Mouse (Mus musculus) liver, embryonic 14.5 days (tissue): ENCODE measurements around the gene Olfr96. TPM values are rescaled to one million over a fixed set of nuclear protein-coding genes. Genes with fewer than 3 reads are reported as not detected.

Experiments used
- ATAC-seq: fragments of 200-750 bp; cut with Nextera tagmentation; 2 replicates; pipeline ENCODE4 v1.8.0; 2017; ENCODE audit warnings: moderate number of reproducible peaks, mild to moderate bottlenecking, moderate library complexity; ENCODE audit not compliant: insufficient read depth
- DNase-seq, 3 experiments: peaks; one replicate each; pipeline ENCODE4 v3.0.0-alpha.2; 2012 to 2013; ENCODE audit warnings: low read depth in 3 of 3, low spot score in 3 of 3
- H3K27ac ChIP-seq: fragments of 300-500 bp; sonication (generic); 2 replicates; pipeline ENCODE4 v1.5.1; 2014; ENCODE audit warnings: moderate library complexity, mild to moderate bottlenecking, control low read depth, inconsistent platforms
- H3K27me3 ChIP-seq: fragments of 300-500 bp; sonication (generic); 2 replicates; pipeline ENCODE4 v1.6.1; 2014; ENCODE audit warnings: mild to moderate bottlenecking, low read length, moderate library complexity; ENCODE audit not compliant: control insufficient read depth, insufficient read depth
- H3K36me3 ChIP-seq: fragments of 300-500 bp; sonication (generic); replicated peaks from 2 replicates; pipeline ENCODE4 v1.6.1; 2014; ENCODE audit warnings: low read depth; ENCODE audit not compliant: control insufficient read depth, insufficient read depth
- H3K4me1 ChIP-seq, 2 experiments: fragments of 200-500 bp in 1 of 2; fragments of 300-500 bp in 1 of 2; sonication (generic) in 1 of 2; replicated peaks; 2 replicates each; pipeline ENCODE4 v1.6.1; 2012 to 2014; ENCODE audit warnings: antibody characterized with exemption in 1 of 2, inconsistent platforms in 1 of 2, low read length in 1 of 2; ENCODE audit not compliant: control insufficient read depth in 2 of 2, insufficient read depth in 2 of 2
- H3K4me2 ChIP-seq: fragments of 300-500 bp; sonication (generic); 2 replicates; pipeline ENCODE4 v1.6.1; 2014; ENCODE audit warnings: low read depth, mild to moderate bottlenecking, control low read depth, moderate library complexity
- H3K4me3 ChIP-seq, 2 experiments: fragments of 200-500 bp in 1 of 2; fragments of 300-500 bp in 1 of 2; sonication (generic) in 1 of 2; 2 replicates each; pipeline ENCODE4 v1.5.1; 2012 to 2014; ENCODE audit warnings: low read depth in 2 of 2, low read length in 2 of 2, mild to moderate bottlenecking in 2 of 2, control low read depth in 1 of 2, inconsistent platforms in 1 of 2, moderate library complexity in 1 of 2; ENCODE audit not compliant: insufficient read depth in 1 of 2
- H3K9ac ChIP-seq: fragments of 300-500 bp; sonication (generic); replicated peaks from 2 replicates; pipeline ENCODE4 v1.6.1; 2014; ENCODE audit warnings: mild to moderate bottlenecking, control low read depth, moderate library complexity
- H3K9me3 ChIP-seq: fragments of 300-500 bp; sonication (generic); 2 replicates; pipeline ENCODE4 v1.6.1; 2016; ENCODE audit warnings: low read length, mixed read lengths; ENCODE audit not compliant: control insufficient read depth
- CTCF ChIP-seq: IDR thresholded peaks from 2 replicates; pipeline ENCODE4 v1.5.1; 2016; ENCODE audit warnings: antibody characterized with exemption, low read depth, control low read depth
- EP300 ChIP-seq: IDR thresholded peaks from 2 replicates; pipeline ENCODE4 v1.6.1; 2016; ENCODE audit warnings: antibody characterized with exemption, low read depth
- WGBS: fragments of 180-500 bp; shearing (Covaris S2); extraction: QIAGEN DNeasy Blood & Tissue Kit; methylation state at CpG from one replicate; pipeline ENCODE4 v1.1.7; 2014; ENCODE audit not compliant: insufficient replicate concordance; 5-methylcytosine and 5-hydroxymethylcytosine counted together
- polyA plus RNA-seq, 2 experiments: library from polyadenylated mRNA; depleted of rRNA in 1 of 2; stranded (reverse) in 1 of 2; unstranded in 1 of 2; fragments of >200 nt; fragmentation: Nextera tagmentation in 1 of 2; extraction: Ambion mirVana in 1 of 2; gene quantifications; 2 replicates each; pipeline versions ENCODE4 v1.2.1 to v1.2.3; 2012 to 2014

Gene Olfr96
- polyA plus RNA-seq (2012; rRNA removed): not detected in 2 replicates
- polyA plus RNA-seq (2014; fragmentation: Nextera tagmentation; extraction: Ambion mirVana): not detected in 2 replicates

DNA sequence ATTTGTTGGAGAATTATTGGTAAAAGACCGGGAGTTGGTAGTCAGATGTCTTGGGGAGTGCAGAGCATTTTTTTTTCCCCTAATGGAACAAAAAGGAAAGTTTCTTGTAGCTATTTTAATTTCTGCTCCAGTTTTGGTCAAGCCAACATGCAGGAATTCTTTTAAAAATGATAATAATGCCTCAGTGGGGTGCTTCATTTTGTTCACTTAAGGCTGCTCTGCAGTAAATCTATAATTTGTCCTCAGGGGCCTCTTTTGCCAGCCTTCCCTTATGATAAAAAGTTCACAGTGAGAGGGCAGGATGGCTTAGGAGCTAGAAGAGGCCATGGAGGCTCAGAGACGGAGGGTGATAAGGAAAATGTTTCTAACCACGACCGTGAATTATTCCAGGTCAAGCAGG, at the start of gene Olfr96:
Olfr96 (plus strand) TSS at position 301 of the 400 bp plus-strand sequence.
- H3K9ac ChIP-seq: no peak within 1 kb of the TSS
- H3K27me3 ChIP-seq: no peaks in the 10 kb centered on the region
- no peaks in the 10 kb centered on the region for H3K36me3 ChIP-seq
- no peak for ATAC-seq
- no peak within 1 kb of the TSS for H3K27ac ChIP-seq
- DNase-seq: no peak
- TF ChIP-seq EP300 (no peak), CTCF (no peak)
- H3K9me3 ChIP-seq: no peaks in the 10 kb centered on the region
- H3K4me3 ChIP-seq: no peak within 1 kb of the TSS
- WGBS: 39% methylated on average over 4 of the region's 4 CpGs
- H3K4me2 ChIP-seq: no peak within 1 kb of the TSS
- H3K4me1 ChIP-seq: no peaks in the 10 kb centered on the region

DNA sequence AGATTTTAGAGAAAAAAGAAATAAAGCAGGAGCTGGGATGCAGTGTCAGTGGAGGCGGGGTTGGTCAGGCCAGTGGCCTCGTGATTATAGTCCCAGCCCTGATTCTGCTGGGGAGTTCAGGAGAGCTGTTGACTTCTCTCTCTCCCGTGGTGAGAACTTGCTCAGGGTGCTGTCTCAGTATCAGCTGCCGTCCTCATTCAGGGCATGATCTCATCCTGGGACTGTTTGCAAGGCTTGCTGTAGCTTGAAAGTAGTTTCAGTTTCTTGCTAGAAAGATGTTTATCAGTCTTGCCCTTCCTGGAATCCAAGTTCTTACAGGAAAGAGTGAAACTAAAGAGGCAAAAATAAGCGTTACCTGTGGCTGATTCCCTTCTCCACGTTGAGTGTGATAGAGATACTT, 34.5 kb upstream of the Olfr96 start:
- no peaks in the 10 kb centered on the region for H3K4me1 ChIP-seq
- no peak overlapping the region for H3K4me3 ChIP-seq
- H3K27ac ChIP-seq: no peak overlapping the region
- no peak overlapping the region for H3K9ac ChIP-seq
- TF ChIP-seq CTCF (no peak), EP300 (no peak)
- 21% methylated on average over 6 of the region's 6 CpGs for WGBS
- no peaks in the 10 kb centered on the region for H3K9me3 ChIP-seq
- ATAC-seq (no peak), DNase-seq (no peak)
- no peak overlapping the region for H3K4me2 ChIP-seq
- no peaks in the 10 kb centered on the region for H3K27me3 ChIP-seq
- no peaks in the 10 kb centered on the region for H3K36me3 ChIP-seq

DNA sequence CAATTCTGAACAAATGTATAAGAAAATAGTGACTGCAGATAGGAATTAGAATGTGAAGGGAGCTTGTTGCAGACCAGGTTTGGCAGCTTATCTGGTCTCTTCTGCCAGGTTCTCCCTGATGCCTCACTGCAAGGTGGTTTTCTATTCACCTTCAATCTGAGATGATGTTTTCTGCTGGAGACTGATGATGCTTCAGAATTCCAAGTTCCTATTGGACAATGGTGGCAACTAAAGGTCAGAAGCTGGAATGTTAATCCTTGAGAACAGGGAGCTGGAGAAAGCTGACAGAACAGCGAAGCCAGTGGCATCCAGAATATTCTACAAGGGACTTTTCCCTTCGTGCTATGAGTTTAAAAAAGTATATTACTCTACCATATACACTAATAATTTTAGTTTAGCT, 29.2 kb upstream of the Olfr96 start:
- H3K27me3 ChIP-seq: no peaks in the 10 kb centered on the region
- ATAC-seq (no peak), DNase-seq (no peak)
- H3K36me3 ChIP-seq: no peaks in the 10 kb centered on the region
- no peak overlapping the region for H3K9ac ChIP-seq
- no peak overlapping the region for H3K4me3 ChIP-seq
- no peaks in the 10 kb centered on the region for H3K9me3 ChIP-seq
- H3K4me1 ChIP-seq: no peaks in the 10 kb centered on the region
- no peak overlapping the region for H3K4me2 ChIP-seq
- H3K27ac ChIP-seq: no peak overlapping the region
- TF ChIP-seq CTCF (no peak), EP300 (no peak)
- WGBS: 29% methylated on average over 2 of the region's 2 CpGs

DNA sequence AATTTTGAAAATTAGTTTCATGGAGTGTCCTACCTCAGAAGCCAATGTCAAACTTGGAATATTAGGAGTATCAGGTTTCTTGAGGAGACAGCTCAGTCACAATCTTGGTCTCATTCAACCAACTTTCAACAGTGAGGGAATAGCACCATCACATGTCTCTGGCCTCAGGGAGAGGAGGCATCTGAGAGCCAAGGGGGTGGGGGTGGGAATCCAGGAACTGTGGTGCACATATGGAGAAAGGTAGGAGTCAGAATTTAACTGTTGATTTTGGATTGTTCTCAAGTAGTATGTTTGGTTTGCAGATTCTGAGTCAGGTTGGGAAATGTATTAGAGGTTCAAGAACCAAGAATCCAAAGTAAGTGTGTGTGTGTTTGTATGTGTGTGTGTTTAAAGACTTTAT, 26.9 kb upstream of the Olfr96 start:
- no peak overlapping the region for H3K4me2 ChIP-seq
- no peak overlapping the region for H3K27ac ChIP-seq
- DNase-seq: no peak
- H3K9me3 ChIP-seq: no peaks in the 10 kb centered on the region
- H3K9ac ChIP-seq: no peak overlapping the region
- no peak overlapping the region for H3K4me3 ChIP-seq
- TF ChIP-seq EP300: no peak
- TF ChIP-seq CTCF: no peak
- ATAC-seq: no peak
- peaks cover 20% of the 10 kb centered on the region for H3K27me3 ChIP-seq
- H3K36me3 ChIP-seq: no peaks in the 10 kb centered on the region
- H3K4me1 ChIP-seq: no peaks in the 10 kb centered on the region

DNA sequence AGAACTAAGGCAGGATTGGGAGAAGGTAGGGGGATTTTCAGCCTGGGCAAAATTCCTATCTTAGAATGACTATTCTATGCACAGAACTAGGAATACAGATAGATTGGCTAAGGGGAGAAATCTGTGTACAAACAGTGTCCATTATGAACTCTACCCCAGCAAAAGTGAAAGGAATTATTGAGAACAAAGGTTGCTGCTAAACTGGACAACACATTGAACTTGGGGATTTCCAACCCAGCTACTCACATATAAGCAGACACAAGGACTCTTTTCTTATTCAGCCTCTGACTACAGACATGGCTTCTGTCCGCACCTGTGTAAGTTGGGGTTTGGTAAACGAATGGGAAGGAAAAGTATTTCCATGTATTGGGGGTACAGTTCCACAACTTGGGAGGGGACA, 26.3 kb upstream of the Olfr96 start, which contains the start of gene Ubd:
Ubd (plus strand) TSS at position 237 of the 400 bp plus-strand sequence.
- ATAC-seq: no peak
- H3K27me3 ChIP-seq: peaks cover 22% of the 10 kb centered on the region
- DNase-seq: no peak
- H3K36me3 ChIP-seq: no peaks in the 10 kb centered on the region
- H3K9ac ChIP-seq: no peak within 1 kb of the TSS
- no peak within 1 kb of the TSS for H3K4me3 ChIP-seq
- TF ChIP-seq CTCF (no peak), EP300 (no peak)
- no peak within 1 kb of the TSS for H3K4me2 ChIP-seq
- 34% methylated on average over 2 of the region's 2 CpGs for WGBS
- H3K9me3 ChIP-seq: no peaks in the 10 kb centered on the region
- H3K4me1 ChIP-seq: no peaks in the 10 kb centered on the region
- H3K27ac ChIP-seq: no peak within 1 kb of the TSS

GRCm38 (mm10) chr17:37194782-37195181, 25.2 kb upstream of the Olfr96 start:
- ATAC-seq: no peak
- Histone ChIP-seq H3K9me3 (no peaks in the 10 kb centered on the region), H3K27ac (no peak overlapping the region), H3K4me2 (no peak overlapping the region), H3K9ac (no peak overlapping the region), H3K4me3 (no peak overlapping the region), H3K27me3 (peaks cover 22% of the 10 kb centered on the region), H3K36me3 (no peaks in the 10 kb centered on the region), H3K4me1 (no peaks in the 10 kb centered on the region)
- WGBS: 61% methylated on average over 5 of the region's 5 CpGs
- no peak for DNase-seq
- no peak for TF ChIP-seq CTCF
- TF ChIP-seq EP300: no peak
